Mouse (Mus musculus) erythroblast, embryonic 14.5 days (primary cell): ENCODE results near the gene Sh2b3.

Experiments used
- GATA1 ChIP-seq: IDR thresholded peaks from 2 replicates; pipeline ENCODE4 v1.6.1; 2012; ENCODE audit warnings: low read length, inconsistent platforms, mixed read lengths
- TAL1 ChIP-seq: IDR thresholded peaks from 3 replicates; pipeline ENCODE4 v1.6.1; 2012; ENCODE audit warnings: low read length, inconsistent platforms, mixed read lengths

DNA sequence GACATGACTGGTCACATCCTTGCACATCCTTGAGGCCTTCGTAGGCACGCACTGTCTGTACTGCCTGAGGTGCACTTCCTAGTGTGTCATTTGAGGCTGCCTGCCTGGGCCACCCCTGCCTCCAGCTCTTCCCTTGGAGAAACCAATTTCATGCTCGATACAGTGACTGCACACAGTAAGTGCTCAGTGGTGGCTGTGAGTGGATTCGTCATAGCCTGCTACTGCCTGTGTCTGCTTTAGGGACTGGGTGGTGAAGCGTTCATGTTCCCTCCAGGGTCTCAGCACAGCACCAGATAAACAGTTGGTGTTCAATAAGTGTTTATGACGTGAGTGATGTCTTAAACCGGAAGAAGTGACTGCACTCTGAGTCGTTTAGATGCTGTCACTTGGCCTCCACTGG lies 45.9 kb upstream of the Sh2b3 start:
- TF ChIP-seq TAL1 (no peak), GATA1 (no peak)
